Mouse (Mus musculus): ENCODE results near the gene Tacr2.

DNA sequence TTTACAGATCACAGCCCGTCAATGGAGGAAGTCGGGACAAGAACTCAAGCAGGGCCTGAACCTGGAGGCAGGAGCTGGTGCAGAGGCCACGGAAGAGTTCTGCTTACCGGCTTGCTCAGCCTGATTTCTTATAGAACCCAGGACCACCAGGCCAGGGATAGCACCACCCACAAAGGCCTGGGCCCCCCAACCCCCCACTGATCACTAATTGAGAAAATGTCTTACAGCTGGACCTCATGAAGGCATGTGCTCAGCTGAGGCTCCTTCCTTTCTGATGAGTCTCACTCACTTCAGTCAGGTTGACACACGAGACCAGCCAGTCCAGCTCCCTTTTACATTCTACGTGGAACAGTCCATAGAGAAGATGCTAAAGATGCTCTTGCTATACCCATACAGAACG is 26.4 kb upstream of the Tacr2 start:
- TF ChIP-seq CTCF (IDR thresholded peaks at IDR 0.05; ENCODE audit: borderline replicate concordance, control insufficient read depth, extremely low read depth, insufficient read depth, low read length, poor library complexity) (no peak), POLR2A (IDR thresholded peaks at IDR 0.05; ENCODE audit: control insufficient read depth, extremely low read depth, insufficient read depth, low read length, poor library complexity) (no peak)

Measured in thymus, adult 2 months (tissue).